Mouse (Mus musculus) A20 (cell line): ENCODE measurements around the gene Klk9.

ENCODE experiments used
- DNase-seq: peaks from one replicate; pipeline ENCODE4 v3.0.0-alpha.2; 2011; ENCODE audit warnings: low read depth, low spot score

The Klk9 gene

DNA sequence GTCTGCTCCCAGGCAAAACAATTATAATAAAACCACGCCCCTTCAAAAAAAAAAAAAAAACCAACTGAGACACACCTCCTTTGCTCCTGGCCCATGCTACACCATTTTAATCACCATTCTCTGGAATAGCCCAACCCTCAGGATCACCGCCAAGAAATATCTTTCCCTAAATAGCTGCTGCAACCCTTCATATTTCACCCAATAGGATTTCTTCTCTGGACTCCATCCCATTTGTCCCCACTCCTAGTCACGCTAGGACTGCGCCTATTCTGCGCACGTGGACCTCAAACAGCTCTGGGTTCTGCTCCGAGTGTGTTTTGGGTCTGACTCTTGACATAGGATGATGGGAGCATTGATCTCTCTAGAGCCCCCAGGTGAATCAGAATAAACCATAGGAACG is 4.7 kb downstream of the Klk9 start:
- DNase-seq, result no peak

DNA sequence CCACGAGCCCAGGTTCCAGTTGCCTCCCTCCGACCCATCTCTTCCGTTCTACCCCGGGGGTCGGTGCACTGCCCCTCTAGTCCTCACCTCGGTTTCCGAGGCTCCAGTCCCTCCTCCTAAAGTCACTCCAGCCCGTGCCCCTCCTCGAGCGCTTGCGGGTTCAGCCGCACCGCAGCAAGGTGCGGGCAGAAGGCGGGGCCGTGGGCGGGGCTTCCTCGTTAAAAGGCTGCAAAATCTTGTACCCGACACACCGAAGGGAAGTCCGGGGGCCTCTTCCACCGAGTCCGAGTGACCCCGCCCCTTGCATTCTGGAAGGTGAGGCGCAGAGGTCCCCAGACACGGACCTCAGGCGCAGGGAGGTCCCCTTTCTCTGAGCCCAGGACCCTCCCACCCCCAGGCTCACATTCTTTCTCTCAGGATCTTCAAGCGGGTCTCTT is 5.7 kb downstream of the Klk9 start, which contains the start of gene Klk8:
Gene Klk8, plus strand, starts transcription at position 245 of the 437 bp plus-strand sequence.
- peak; percentile 13 for DNase-seq

DNA sequence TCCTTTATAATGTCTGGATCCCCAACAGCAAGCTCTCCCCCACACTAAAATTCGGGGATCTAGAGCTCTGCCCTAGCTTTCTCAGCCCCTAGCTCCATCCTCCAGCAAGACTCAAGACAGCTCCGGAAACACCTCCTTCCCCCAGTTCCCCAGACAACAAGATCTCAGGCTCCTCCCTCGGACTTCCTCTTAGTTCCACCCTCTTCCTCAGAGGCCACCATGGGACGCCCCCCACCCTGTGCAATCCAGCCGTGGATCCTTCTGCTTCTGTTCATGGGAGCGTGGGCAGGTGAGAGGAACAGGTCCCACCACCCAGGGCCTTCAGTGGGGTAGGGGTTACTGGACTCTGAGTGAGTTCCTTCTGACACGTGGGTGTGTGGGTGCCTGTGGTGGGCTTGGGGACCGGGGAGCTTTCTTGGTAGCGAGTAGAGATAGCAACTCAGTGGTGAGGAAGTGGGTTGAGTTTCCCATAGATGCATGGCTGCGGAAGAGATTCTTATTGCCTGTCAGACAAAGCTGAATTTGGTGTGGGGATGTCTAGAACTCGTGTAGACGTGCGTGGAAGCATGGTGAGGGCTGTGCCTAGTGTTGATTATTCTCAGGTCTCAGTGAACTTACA is 6.3 kb downstream of the Klk9 start:
- no peak for DNase-seq

DNA sequence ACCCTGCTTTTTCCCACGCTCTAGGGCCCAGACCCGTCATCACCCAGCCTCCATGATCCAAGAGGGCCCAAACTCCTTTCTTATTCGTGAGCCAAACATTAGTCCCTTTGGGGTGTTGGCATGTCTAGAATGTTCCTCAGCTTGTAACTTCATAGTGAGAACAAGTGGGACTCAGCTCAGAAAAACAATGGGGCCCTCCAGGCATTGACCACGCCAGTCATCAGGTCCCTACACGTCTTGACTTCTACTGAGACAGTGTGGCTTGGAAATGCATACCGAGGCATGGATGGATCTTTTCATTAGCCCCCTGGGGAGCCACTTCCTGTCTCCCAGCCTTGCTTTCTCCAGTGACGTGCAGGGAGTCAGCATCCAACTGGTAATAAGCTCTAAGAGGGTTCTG is 8.2 kb downstream of the Klk9 start:
- DNase-seq, result peak; percentile 12

DNA sequence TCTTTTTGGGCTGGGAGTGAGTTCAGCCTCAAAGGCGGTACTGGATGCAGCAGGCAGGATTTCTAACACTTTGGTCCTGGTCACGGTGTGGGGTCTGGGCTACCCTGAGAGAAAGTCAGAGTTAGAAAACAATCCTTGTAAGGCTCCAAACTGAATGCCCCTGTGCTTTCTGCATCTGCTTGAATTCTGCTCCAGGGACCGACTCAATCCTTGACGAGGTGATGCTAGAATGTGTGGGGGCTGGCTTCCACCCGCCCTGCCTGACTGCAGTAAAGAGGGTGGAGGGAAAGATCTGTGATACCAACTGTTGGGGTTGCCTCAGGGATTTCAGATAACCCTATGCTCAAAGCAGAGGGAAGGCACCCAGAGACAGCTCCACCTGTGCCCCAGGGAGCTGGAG is 19.3 kb downstream of the Klk9 start, which contains the start of gene Klk7:
Gene Klk7, plus strand, starts transcription at position 301 of the 400 bp plus-strand sequence.
- no peak for DNase-seq

DNA sequence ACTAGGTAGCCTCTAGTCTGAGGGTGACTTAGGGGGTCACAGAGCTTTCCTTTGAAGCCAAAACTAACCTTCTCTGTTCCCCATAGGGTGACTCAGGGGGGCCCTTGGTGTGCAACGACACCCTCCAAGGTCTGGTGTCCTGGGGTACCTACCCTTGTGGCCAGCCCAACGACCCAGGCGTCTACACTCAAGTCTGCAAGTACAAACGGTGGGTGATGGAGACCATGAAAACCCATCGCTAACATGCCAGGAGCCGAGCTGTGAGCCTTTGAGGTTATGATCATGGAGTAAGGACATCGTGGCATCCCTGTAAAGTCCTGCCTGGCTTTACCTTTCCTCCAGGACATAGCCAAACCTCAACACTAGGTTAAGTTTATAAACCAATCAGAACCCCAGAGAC is 23.5 kb downstream of the Klk9 start:
- DNase-seq, result no peak

DNA sequence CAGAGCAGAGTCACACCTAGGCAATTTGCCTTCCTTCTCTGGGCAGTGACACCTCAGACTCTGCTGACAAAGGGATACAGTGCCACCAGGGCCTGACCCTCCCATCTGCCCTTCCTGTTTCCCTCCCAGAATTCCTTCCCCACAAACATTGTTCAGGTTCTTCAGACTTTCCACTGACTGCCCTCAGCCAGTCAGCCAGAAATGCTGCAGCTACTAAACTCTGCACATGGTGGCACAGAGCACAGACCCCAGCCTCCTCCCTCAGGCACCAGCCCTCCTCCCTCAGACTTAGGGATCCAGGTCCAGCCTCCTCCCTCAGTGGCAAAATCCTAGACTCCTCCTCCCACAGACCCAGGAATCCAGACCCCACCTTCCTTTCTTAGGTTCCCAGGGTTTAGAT is 25.1 kb downstream of the Klk9 start:
- no peak for DNase-seq

DNA sequence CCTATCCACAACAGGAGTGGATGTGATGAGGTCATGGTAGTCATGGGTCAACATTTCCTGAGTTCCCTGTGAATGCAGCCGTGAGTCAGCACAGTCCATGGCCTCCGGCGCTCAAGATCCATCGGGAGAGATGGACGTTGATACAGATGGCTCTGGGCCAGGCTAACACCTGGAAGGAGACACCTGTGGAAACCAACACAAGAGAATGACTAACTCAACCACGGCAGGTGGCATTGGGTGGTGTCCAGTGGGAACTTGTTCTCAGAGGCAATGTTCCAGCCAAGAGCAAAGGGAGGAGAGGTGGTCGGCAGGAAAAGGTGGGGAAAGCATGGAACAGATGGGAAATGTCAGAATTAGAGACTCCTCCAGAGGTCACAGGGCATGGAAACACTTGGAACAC is 29.9 kb downstream of the Klk9 start:
- DNase-seq, result no peak

DNA sequence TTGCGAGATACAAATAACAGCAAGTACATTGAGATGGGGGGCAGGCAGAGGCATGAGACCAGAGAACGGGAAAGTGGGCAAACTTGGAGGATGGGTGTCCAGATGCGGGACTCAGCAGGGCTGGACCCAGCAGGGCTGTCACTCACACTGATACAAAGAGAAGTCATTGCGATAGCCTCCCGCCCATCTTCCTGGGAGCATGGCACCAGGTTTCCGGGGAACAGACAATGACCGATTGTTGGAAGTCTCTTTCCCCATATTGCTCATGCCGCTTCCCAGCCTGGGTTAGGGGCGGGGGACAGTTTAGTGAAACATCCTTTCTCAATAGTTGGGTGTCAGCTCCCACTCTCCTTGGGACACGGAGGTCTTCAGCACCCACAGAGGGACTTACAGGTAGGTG is 32.5 kb downstream of the Klk9 start, which contains the start of gene Klk6:
Gene Klk6, plus strand, starts transcription at position 301 of the 400 bp plus-strand sequence.
- DNase-seq, result no peak

DNA sequence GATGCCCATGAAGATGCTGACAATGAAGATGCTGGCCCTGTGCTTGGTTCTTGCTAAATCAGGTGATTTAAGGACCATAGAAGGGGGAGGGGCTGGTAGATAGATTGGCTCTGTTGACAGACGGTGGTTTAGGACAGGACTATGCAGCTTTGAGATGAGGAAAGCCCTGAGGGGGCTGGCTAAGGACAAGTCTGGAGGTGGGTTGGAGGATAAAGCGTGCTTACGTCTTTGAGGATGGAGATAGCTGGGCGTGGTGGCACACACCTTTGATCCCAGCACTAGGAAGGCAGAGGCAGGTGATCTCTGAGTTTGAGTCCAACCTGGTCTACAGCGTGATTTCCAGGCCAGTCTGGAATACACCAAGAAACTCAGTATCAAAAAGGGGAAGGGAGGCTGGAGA is 34.4 kb downstream of the Klk9 start:
- no peak for DNase-seq

DNA sequence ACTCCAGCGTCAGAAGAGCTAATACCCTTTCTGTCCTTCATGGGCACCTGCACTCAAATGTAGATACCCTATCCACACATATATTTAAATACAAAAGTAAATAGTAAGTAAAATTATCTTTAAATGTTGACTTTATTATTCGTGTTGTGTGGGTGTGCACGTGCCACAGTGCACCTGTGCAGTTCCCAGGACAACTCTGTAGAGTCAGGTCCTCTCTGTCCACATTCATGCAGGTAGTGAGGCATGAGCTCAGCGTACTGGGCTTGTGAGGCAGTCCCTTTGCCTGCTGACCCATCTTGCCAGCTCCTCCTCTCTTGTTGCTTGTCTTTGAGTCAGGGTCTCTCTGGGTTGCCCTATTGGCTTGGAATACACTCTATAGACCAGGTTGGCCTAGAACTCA is 36.0 kb downstream of the Klk9 start:
- DNase-seq, result peak; percentile 40

DNA sequence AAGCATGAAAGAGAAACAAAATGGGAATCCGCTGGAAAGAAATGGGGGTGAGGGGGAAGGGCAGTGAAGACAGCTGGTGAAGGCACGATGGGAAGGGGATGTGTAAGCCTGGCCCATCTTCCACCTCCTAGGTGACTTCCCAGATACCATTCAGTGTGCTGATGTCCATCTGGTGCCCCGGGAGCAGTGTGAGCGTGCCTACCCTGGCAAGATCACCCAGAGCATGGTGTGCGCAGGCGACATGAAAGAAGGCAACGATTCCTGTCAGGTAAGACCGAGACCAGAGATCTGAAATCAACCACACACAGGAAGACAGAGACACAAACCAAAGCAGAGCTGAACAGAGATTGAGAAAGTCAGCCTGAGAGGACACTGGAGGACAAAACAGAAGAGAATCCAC is 37.3 kb downstream of the Klk9 start:
- DNase-seq, result no peak

DNA sequence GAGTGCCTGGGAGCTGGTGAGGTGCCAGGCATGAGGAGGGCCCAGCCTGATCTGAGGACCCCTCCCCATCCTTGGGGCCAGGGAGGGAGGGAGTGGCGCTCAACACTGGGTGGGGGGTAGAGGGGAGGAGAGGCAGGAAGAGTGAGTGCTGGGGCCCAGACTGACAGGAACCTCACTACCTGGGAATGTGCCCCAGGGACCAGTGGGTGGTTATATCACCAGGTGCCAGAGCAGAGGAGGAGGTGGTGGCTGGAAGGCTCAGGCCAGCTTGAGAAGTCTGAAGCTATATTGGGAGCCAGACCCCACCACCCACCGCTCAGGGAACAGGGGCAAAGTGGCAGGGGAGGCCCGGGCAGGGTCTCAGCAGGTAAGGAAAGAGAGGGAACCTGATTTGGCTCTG is 50.0 kb downstream of the Klk9 start, which contains the start of gene Klk5:
Gene Klk5, plus strand, starts transcription at position 271 of the 400 bp plus-strand sequence.
- DNase-seq, result no peak

DNA sequence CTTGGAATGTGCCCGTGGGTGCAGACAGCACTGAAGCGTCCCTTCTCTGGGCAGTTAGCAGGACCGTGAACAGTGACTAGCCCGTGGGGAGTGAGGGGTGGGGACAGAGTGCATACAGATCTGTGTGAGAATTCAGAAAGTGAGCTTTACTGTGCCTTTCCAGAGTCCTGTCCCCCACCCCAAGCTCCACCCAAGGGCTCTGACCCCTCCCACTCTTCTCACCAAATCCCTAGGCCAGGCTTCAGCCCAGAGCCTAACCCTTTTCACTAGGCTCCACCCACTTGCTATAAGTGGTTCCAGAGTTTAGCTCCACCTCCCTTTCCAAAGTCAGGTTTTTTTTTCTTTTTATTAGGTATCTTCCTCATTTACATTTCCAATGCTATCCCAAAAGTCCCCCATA is 52.1 kb downstream of the Klk9 start:
- no peak for DNase-seq
